Mouse (Mus musculus) MEL (cell line): Measurements from ENCODE around the gene Atm. TPM values are rescaled to one million over a fixed set of nuclear protein-coding genes. Genes with fewer than 3 reads are reported as not detected.

Experiments used
- DNase-seq: peaks from one replicate; pipeline ENCODE4 v3.0.0; 2011; ENCODE audit warnings: low read depth, low spot score
- H3K27ac ChIP-seq: 2 replicates; pipeline ENCODE4 v1.5.1; 2012; ENCODE audit warnings: low read depth, mild to moderate bottlenecking, control low read depth, low read length, moderate library complexity; ENCODE audit not compliant: control insufficient read depth
- H3K27me3 ChIP-seq, 2 experiments: fragments of 150-350 bp in 1 of 2; sonication (generic) in 1 of 2; 2 replicates each; pipeline ENCODE4 v1.6.1; 2012; ENCODE audit warnings: low read length in 2 of 2, mild to moderate bottlenecking in 2 of 2, improper control_type of control experiment in 1 of 2, moderate library complexity in 1 of 2; ENCODE audit not compliant: insufficient read depth in 2 of 2, control insufficient read depth in 1 of 2
- H3K36me3 ChIP-seq, 2 experiments: 2 replicates each; pipeline ENCODE4 v1.6.1; 2012 to 2014; ENCODE audit warnings: low read length in 2 of 2, improper control_type of control experiment in 1 of 2, inconsistent platforms in 1 of 2, mild to moderate bottlenecking in 1 of 2; ENCODE audit not compliant: insufficient read depth in 2 of 2, control insufficient read depth in 1 of 2
- H3K4me1 ChIP-seq, 2 experiments: fragments of 150-350 bp in 1 of 2; sonication (generic) in 1 of 2; 2 replicates each; pipeline ENCODE4 v1.6.1; 2012; ENCODE audit warnings: low read length in 2 of 2, improper control_type of control experiment in 1 of 2, mild to moderate bottlenecking in 1 of 2; ENCODE audit not compliant: insufficient read depth in 2 of 2, control insufficient read depth in 1 of 2
- H3K4me3 ChIP-seq, 2 experiments: fragments of 150-350 bp in 1 of 2; sonication (generic) in 1 of 2; 2 replicates each; pipeline ENCODE4 v1.5.1; 2012; ENCODE audit warnings: low read depth in 2 of 2, low read length in 2 of 2, mild to moderate bottlenecking in 2 of 2, moderate library complexity in 2 of 2, control low read depth in 1 of 2, improper control_type of control experiment in 1 of 2; ENCODE audit not compliant: control insufficient read depth in 1 of 2, insufficient read depth in 1 of 2
- H3K79me2 ChIP-seq: 2 replicates; pipeline ENCODE4 v1.6.1; 2012; ENCODE audit warnings: mild to moderate bottlenecking, low read length, moderate library complexity; ENCODE audit not compliant: control insufficient read depth, poor library complexity, insufficient read depth
- H3K9ac ChIP-seq: 2 replicates; pipeline ENCODE4 v1.6.1; 2012; ENCODE audit warnings: low read depth, mild to moderate bottlenecking, control low read depth, low read length, moderate library complexity; ENCODE audit not compliant: control insufficient read depth, poor library complexity, severe bottlenecking
- H3K9me3 ChIP-seq: fragments of 150-350 bp; sonication (generic); replicated peaks from 2 replicates; pipeline ENCODE4 v1.6.1; 2012; ENCODE audit warnings: mild to moderate bottlenecking, low read length, improper control_type of control experiment, moderate library complexity; ENCODE audit not compliant: insufficient read depth
- CHD1 ChIP-seq: IDR thresholded peaks from 2 replicates; pipeline ENCODE4 v1.6.1; 2012; ENCODE audit warnings: low read depth, mild to moderate bottlenecking, inconsistent platforms, low read length, improper control_type of control experiment
- CHD2 ChIP-seq: IDR thresholded peaks from 2 replicates; pipeline ENCODE4 v1.6.1; 2011; ENCODE audit warnings: low read length, improper control_type of control experiment
- ELF1 ChIP-seq: IDR thresholded peaks from 2 replicates; pipeline ENCODE4 v1.6.1; 2014; ENCODE audit warnings: low read depth, mild to moderate bottlenecking, inconsistent platforms, low read length, improper control_type of control experiment, moderate library complexity
- EP300 ChIP-seq, 2 experiments: IDR thresholded peaks; 2 replicates each; pipeline ENCODE4 v1.6.1; 2011; ENCODE audit warnings: improper control_type of control experiment in 2 of 2, low read length in 2 of 2, low read depth in 1 of 2, mild to moderate bottlenecking in 1 of 2
- GABPA ChIP-seq: IDR thresholded peaks from 2 replicates; pipeline ENCODE4 v1.6.1; 2012; ENCODE audit warnings: low read depth, mild to moderate bottlenecking, inconsistent platforms, low read length, improper control_type of control experiment, moderate library complexity
- GATA1 ChIP-seq: IDR thresholded peaks from 2 replicates; pipeline ENCODE4 v1.6.1; 2011; ENCODE audit warnings: low read depth, low read length, improper control_type of control experiment
- MAFK ChIP-seq: IDR thresholded peaks from 2 replicates; pipeline ENCODE4 v1.6.1; 2011; ENCODE audit warnings: low read depth, mild to moderate bottlenecking, low read length, improper control_type of control experiment, borderline replicate concordance
- MAZ ChIP-seq: IDR thresholded peaks from 2 replicates; pipeline ENCODE4 v1.6.1; 2012; ENCODE audit warnings: low read depth, mild to moderate bottlenecking, inconsistent platforms, low read length, improper control_type of control experiment
- MEF2A ChIP-seq: IDR thresholded peaks from 2 replicates; pipeline ENCODE4 v1.6.1; 2014; ENCODE audit warnings: low read depth, mild to moderate bottlenecking, inconsistent platforms, low read length, improper control_type of control experiment; ENCODE audit not compliant: poor library complexity, insufficient replicate concordance, severe bottlenecking; ENCODE audit errors: extremely low read depth
- NELFE ChIP-seq: IDR thresholded peaks from 2 replicates; pipeline ENCODE4 v1.6.1; 2011; ENCODE audit warnings: low read depth, low read length, improper control_type of control experiment
- POLR2A ChIP-seq, 2 experiments: IDR thresholded peaks; 2 replicates each; pipeline ENCODE4 v1.6.1; 2011 to 2012; ENCODE audit warnings: low read length in 2 of 2, mild to moderate bottlenecking in 2 of 2, control low read depth in 1 of 2, improper control_type of control experiment in 1 of 2, low read depth in 1 of 2, moderate library complexity in 1 of 2; ENCODE audit not compliant: control insufficient read depth in 1 of 2, insufficient read depth in 1 of 2, poor library complexity in 1 of 2
- RAD21 ChIP-seq: IDR thresholded peaks from 2 replicates; pipeline ENCODE4 v1.6.1; 2011; ENCODE audit warnings: mild to moderate bottlenecking, low read depth, low read length, improper control_type of control experiment
- SIN3A ChIP-seq: IDR thresholded peaks from 2 replicates; pipeline ENCODE4 v1.6.1; 2012; ENCODE audit warnings: low read length, improper control_type of control experiment, inconsistent platforms
- SMC3 ChIP-seq: IDR thresholded peaks from 2 replicates; pipeline ENCODE4 v1.6.1; 2011; ENCODE audit warnings: low read depth, low read length, improper control_type of control experiment
- TAL1 ChIP-seq: IDR thresholded peaks from 2 replicates; pipeline ENCODE4 v1.6.1; 2012; ENCODE audit warnings: mild to moderate bottlenecking, inconsistent platforms, low read length, moderate library complexity, mixed read lengths
- UBTF ChIP-seq: IDR thresholded peaks from 2 replicates; pipeline ENCODE4 v1.6.1; 2012; ENCODE audit warnings: low read depth, mild to moderate bottlenecking, inconsistent platforms, low read length, improper control_type of control experiment, moderate library complexity, borderline replicate concordance; ENCODE audit not compliant: insufficient read depth
- ZC3H11A ChIP-seq: IDR thresholded peaks from 2 replicates; pipeline ENCODE4 v1.6.1; 2012; ENCODE audit warnings: low read depth, mild to moderate bottlenecking, inconsistent platforms, low read length, improper control_type of control experiment
- ZKSCAN1 ChIP-seq: IDR thresholded peaks from 2 replicates; pipeline ENCODE4 v1.6.1; 2012; ENCODE audit warnings: low read depth, mild to moderate bottlenecking, inconsistent platforms, low read length, improper control_type of control experiment, moderate library complexity
- polyA plus RNA-seq, 2 experiments: library from polyadenylated mRNA; stranded (reverse) in 1 of 2; unstranded in 1 of 2; fragments of >175 nt in 1 of 2; fragments of >200 nt in 1 of 2; gene quantifications; 2 replicates each; pipeline versions ENCODE4 v1.2.1 to v1.2.4; 2012; ENCODE audit warnings: low replicate concordance in 2 of 2, low read depth in 1 of 2; ENCODE audit not compliant: insufficient read length in 2 of 2, insufficient read depth in 1 of 2, missing spikeins in 1 of 2
- total RNA-seq: library from RNA; depleted of rRNA; stranded (reverse); fragments of 300-350 nt; gene quantifications from 2 replicates; pipeline ENCODE4 v1.2.3, GENCODE M21; 2012

Gene Atm
- total and polyA plus RNA-seq, 3 experiments = 16.0 to 21.4 TPM; not detected in 1

GRCm38 (mm10) chr9:53408548-53408947 lies 128.0 kb downstream of the Atm start:
- H3K4me1 ChIP-seq = 0 out of 4 replicates have a peak, but pooled peaks cover 0 to 6% of the 10 kb centered on the region in 2 experiments

GRCm38 (mm10) chr9:53404753-53405722 lies 131.5 kb downstream of the Atm start:
- H3K9me3 ChIP-seq = no peaks in the 10 kb centered on the region
- H3K4me1 ChIP-seq = 0 out of 4 replicates have a peak, but pooled peaks cover 0 to 6% of the 10 kb centered on the region in 2 experiments
- no peak overlapping the region for H3K4me3 ChIP-seq
- no peaks in the 10 kb centered on the region for H3K27me3 ChIP-seq
- no peak for DNase-seq
- no peak for TF ChIP-seq GABPA
- H3K27ac ChIP-seq = no peak overlapping the region
- no peaks in the 10 kb centered on the region; a peak in 2 of 4 replicates for H3K36me3 ChIP-seq
- no peaks in the 10 kb centered on the region for H3K79me2 ChIP-seq
- no peak overlapping the region for H3K9ac ChIP-seq

More at GRCm38 (mm10) chr9:53408548-53408947, 128.0 kb downstream of the Atm start:
- Histone ChIP-seq H3K79me2 (no peaks in the 10 kb centered on the region), H3K36me3 (no peaks in the 10 kb centered on the region; a peak in 2 of 4 replicates)
- TF ChIP-seq ELF1 (no peak), UBTF (no peak), MAFK (no peak), EP300 (IDR thresholded peaks at IDR 0.05; ENCODE audit: low read depth in 1 of 2, low read length in 2 of 2) (no peak), SIN3A (no peak), CHD1 (no peak), MAZ (no peak), RAD21 (no peak), ZC3H11A (no peak), MEF2A (no peak), SMC3 (no peak), TAL1 (no peak), ZKSCAN1 (no peak), NELFE (no peak), CHD2 (no peak), GATA1 (no peak), POLR2A (IDR thresholded peaks at IDR 0.05; ENCODE audit: control insufficient read depth in 1 of 2, insufficient read depth in 1 of 2, low read depth in 1 of 2, low read length in 2 of 2, poor library complexity in 1 of 2) (no peak)
- TF ChIP-seq, all 39 proteins: peak for 0
- Histone ChIP-seq H3K9me3 (no peaks in the 10 kb centered on the region), H3K27me3 (no peaks in the 10 kb centered on the region; a peak in 1 of 4 replicates), H3K9ac (no peak overlapping the region), H3K4me3 (no peak overlapping the region), H3K27ac (no peak overlapping the region)
- no peak for DNase-seq
